Mouse (Mus musculus) lung, adult 2 months (tissue): Measurements from ENCODE around the gene Tssk1.

Experiments used
- CTCF ChIP-seq: fragments of 200-500 bp; IDR thresholded peaks from 2 replicates; pipeline ENCODE4 v1.5.1; 2011; ENCODE audit warnings: mild to moderate bottlenecking, low read length, control low read depth; ENCODE audit not compliant: insufficient read depth
- POLR2A ChIP-seq: fragments of 200-500 bp; IDR thresholded peaks from 2 replicates; pipeline ENCODE4 v1.6.1; 2011; ENCODE audit warnings: low read depth, mild to moderate bottlenecking, control low read depth, low read length, borderline replicate concordance; ENCODE audit errors: extremely low read depth

DNA sequence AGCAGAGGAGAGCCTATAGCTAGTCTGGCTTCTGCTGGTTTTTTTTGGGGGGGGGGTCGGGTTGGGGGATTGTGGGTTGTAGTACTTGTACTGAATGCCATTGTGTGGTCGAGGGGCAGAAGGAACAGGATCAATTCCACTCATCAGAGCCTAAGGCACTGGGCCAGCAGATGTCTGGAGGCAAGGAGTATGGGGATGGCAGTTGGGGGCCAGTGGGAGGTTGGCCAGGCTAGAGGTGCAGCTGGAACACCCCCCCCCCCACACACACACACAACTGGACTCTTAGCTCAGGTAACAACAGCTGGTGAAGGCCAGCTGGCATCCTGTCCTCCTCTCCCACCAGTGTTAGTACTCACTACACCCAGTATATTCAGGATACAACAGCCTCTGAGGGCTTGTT lies 35.2 kb downstream of the Tssk1 start:
- no peak for TF ChIP-seq CTCF
- no peak for TF ChIP-seq POLR2A
